Mouse (Mus musculus) heart, adult 10 weeks (tissue): ENCODE data around the gene Dusp15. TPM values are rescaled to one million over a fixed set of nuclear protein-coding genes. Genes with fewer than 3 reads are reported as not detected.

Experiments
- polyA plus RNA-seq: library from polyadenylated mRNA; stranded (reverse); fragments of 350-450 nt; fragmentation: Illumina TruSeq; extraction: RNeasy Lipid Tissue Mini Kit (QIAGEN cat#74804); gene quantifications from one replicate; pipeline ENCODE4 v1.2.3, GENCODE M21; 2014; ENCODE audit warnings: low read depth, low replicate concordance

Gene Dusp15
- not detected for polyA plus RNA-seq

DNA sequence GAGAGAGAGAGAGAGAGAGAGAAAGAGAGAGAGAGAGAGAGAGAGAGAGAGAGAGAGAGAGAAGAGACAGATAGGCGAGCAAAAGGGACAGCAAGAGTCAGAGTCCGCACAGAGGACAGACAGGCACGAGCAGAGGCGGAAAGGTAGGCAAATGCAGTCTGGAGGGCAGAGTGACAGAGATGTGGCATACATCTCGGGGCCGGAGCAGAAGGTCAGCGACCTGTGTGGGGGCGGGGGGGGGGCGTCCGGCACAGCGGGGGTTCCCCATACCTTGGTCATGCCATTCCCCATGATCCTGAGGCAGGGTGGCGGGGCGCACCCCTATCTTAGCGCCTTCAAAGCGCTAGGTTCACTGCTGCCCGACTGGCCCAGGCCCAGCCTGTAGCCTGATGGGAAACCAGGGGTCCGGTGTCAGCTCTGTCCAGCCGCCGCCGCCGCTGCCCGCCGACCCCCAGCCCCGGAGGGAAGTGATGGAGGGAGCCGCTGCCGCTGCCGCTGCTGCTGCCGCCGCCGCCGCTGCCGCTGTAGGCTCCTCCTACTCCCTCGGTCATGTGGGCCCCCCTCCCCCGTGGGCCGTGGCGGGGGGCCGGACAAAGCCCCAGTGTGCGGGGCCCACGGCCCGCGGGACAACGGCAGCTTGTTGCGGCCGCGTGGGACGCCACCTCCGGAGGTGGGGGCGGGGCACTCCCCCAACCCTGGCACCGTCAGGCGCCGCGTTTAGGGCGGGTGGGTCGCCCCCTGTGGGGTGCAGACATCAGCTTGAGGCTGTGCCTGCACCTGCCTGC is at the start of gene Dusp15:
Gene Dusp15 (minus strand): TSS at position 634 of the 785 bp plus-strand sequence.

DNA sequence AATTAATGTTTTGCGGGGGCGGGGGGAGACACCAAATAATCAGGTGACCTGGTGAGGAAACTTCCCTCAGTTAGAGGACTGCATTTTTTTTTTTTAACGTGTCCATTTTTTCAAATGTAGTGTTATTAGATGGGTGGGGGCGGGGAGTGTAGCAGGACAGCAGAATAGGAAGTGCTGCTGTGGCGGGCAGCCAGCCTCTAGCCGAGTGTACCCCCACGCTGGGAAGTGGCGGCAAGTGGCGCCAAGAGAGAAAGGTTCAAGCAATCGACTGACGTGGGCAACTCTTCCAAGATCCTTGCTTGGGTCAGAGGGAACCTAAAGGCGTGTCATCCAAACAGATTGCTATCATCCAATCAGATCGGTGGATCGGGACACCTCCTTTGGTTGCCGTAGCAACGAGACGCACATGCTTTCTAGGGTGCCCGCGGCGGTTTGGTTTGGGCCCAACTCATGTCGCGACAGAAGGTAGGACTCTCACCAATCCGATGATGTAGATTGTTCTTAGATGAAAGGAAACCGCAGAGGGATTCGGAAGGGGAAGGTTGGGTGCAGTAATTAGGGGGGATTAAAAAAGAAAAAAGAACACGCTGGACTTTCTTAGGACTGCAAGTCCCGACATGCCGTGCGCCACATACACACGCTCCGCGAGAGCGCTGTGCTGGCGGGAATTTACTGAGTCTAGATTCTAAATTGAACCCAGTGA is 10.7 kb upstream of the Dusp15 start, which contains the start of gene Ttll9:
Gene Ttll9 (plus strand): TSS at position 395 of the 703 bp plus-strand sequence.

DNA sequence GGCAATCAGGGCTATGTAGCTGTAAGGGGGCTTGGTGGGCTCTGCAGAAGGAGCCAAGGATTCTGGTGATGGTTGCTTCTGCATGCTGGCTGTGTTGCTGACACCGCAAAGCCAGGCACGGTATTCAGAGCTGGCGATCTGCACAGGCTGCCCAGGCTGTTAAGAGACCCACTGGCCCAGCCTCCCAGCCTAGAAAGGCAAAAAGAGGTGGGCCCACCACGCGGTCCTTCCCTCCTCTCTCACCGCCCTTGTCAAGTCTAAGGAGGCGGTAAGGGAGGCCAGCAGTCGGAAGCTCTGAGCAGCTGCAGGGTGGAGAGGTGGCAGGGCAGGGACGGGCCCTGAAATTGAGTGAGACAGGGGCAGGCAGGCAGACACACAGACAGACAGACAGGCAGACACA is 18.4 kb downstream of the Dusp15 start, which contains the start of gene Foxs1:
Gene Foxs1 (minus strand): TSS at position 161 of the 400 bp plus-strand sequence.

GRCm38 (mm10) chr2:152911031-152911430 is 40.5 kb downstream of the Dusp15 start, which contains the start of gene Mylk2:
Mylk2 (plus strand) TSS chr2:152911352.

Other genes with a start within 250 kb of the Dusp15 start
- 95.2 TPM for gene Id1, start 215.4 kb downstream of the Dusp15 start, polyA plus RNA-seq
- gene Cox4i2, start 197.5 kb downstream of the Dusp15 start, polyA plus RNA-seq = 20.2 TPM
- 36.1 TPM for gene Bcl2l1, start 120.0 kb downstream of the Dusp15 start, polyA plus RNA-seq
- 0.84 TPM for gene Tpx2, start 103.7 kb downstream of the Dusp15 start, polyA plus RNA-seq
- 0.29 TPM for gene Mylk2, start 40.3 kb downstream of the Dusp15 start, polyA plus RNA-seq
- 8.3 TPM for gene Foxs1, start 18.5 kb downstream of the Dusp15 start, polyA plus RNA-seq
- not detected for gene Ttll9, start 10.8 kb upstream of the Dusp15 start, polyA plus RNA-seq
- 197 TPM for gene Pdrg1, start 63.7 kb upstream of the Dusp15 start, polyA plus RNA-seq
- gene Xkr7, start 80.2 kb upstream of the Dusp15 start, polyA plus RNA-seq = not detected
- 30.9 TPM for gene Ccm2l, start 114.3 kb upstream of the Dusp15 start, polyA plus RNA-seq
- gene Hck, start 156.8 kb upstream of the Dusp15 start, polyA plus RNA-seq = 2.0 TPM
- 38.6 TPM for gene Tm9sf4, start 209.6 kb upstream of the Dusp15 start, polyA plus RNA-seq